Mouse (Mus musculus): ENCODE measurements at regions not wholly inside any gene's neighbourhood (a gene's known extent, or its start where the extent isn't known, plus 50 kb on each side); places are given as distances from the start of the nearest gene placed in this dataset.

GRCm38 (mm10) chr1:3094375-3094774 is 1713.3 kb upstream of the Gm37988 start:
- TF ChIP-seq POLR2A (IDR thresholded peaks at IDR 0.05; ENCODE audit: borderline replicate concordance, extremely low read depth, insufficient read depth, insufficient read length, poor library complexity, severe bottlenecking) (no peak), CTCF (IDR thresholded peaks at IDR 0.05; ENCODE audit: borderline replicate concordance, extremely low read depth, insufficient read depth, insufficient read length) (no peak)
